Mouse (Mus musculus): ENCODE data around the gene D6Ertd527e. TPM values are rescaled to one million over a fixed set of nuclear protein-coding genes. Genes with fewer than 3 reads are reported as not detected.

Gene D6Ertd527e
- polyA plus RNA-seq, 1 experiment from 2014 or later: 0.52 TPM

DNA sequence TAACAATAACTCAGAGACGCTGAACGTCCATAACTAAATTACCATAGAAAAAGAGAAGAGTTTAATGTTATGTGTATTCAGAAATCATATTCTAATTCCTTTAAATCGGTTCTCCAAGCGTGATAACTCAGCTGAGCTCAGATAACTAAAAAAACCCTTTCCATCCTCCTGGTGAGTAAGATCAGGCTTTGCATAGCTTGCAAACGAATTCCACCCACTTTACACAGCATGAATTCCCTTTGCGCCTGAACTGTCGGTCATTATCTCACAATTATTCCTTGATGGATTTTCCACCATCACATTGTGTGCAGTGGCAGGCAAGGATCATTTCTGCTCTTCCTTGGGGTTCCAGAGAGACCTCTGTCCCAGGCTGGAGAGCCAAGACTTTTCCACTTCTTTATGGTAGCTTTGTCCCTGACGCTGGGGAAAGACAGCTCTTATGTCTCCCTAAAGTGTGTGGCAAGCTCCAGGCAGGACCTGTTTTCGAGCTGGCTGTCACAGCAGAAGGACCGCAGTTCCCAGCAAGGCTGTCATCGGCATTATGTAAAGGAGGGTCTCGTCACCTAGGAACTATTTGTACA, 29.5 kb downstream of the D6Ertd527e start:
- no peaks in the 10 kb centered on the region for H3K27me3 ChIP-seq
- no peak overlapping the region for H3K4me2 ChIP-seq (replicated peaks)
- H3K27ac ChIP-seq: no peak overlapping the region
- no peak overlapping the region for H3K9ac ChIP-seq
- H3K4me3 ChIP-seq: no peak overlapping the region
- ATAC-seq (ENCODE audit: low FRiP score): no peak
- no peaks in the 10 kb centered on the region for H3K9me3 ChIP-seq (replicated peaks)
- H3K4me1 ChIP-seq: no peaks in the 10 kb centered on the region
- WGBS: 68% methylated on average over 12 of the region's 12 CpGs
- no peaks in the 10 kb centered on the region for H3K36me3 ChIP-seq

GRCm38 (mm10) chr6:87138479-87138878, 33.9 kb downstream of the D6Ertd527e start:
- Histone ChIP-seq H3K36me3 (no peaks in the 10 kb centered on the region), H3K27me3 (no peaks in the 10 kb centered on the region), H3K27ac (no peak overlapping the region), H3K9ac (no peak overlapping the region), H3K4me2 (replicated peaks) (no peak overlapping the region), H3K4me1 (no peaks in the 10 kb centered on the region), H3K4me3 (no peak overlapping the region), H3K9me3 (replicated peaks) (no peaks in the 10 kb centered on the region)
- 87% methylated on average over 5 of the region's 5 CpGs for WGBS
- ATAC-seq (ENCODE audit: low FRiP score): no peak

DNA sequence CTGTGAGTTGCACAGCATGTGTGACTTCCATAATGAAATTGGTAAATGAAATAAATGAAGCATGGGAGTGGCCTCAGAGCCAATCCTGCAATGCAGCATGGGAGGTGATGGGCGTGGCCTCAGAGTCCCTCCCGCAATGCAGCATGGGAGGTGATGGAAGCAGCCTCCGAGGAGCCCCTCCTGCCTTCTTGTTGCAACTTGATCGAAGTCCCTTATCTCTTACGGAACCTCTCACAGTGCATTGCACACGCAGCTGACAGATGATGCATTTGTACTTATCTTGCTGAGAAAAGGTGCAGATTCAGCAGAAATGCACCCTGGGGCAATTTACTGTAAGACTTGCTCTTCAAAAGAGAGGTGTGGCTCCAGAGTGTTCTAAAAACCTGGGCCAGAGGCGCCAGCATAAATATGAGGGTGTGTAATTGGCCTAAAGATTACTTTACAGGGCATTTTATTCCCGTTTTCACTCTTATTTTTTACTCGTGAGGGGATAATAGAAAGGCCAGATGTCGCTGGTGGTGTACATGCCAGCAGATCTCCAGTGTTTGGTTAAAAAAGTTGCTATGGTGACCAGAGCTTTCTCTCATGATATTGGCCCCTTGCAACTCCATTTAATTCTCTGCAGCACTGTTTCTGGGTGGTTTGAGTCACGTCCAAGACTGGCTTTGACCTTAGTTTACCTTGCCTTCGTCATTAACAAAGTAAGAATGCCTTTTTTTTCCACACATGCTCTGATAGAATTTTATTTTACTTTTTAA, 35.4 kb downstream of the D6Ertd527e start:
- Histone ChIP-seq H3K27me3 (no peaks in the 10 kb centered on the region), H3K4me1 (no peaks in the 10 kb centered on the region), H3K4me3 (no peak overlapping the region), H3K9ac (no peak overlapping the region), H3K4me2 (replicated peaks) (no peak overlapping the region), H3K27ac (no peak overlapping the region), H3K9me3 (replicated peaks) (no peaks in the 10 kb centered on the region), H3K36me3 (no peaks in the 10 kb centered on the region)
- 74% methylated on average over 12 of the region's 12 CpGs for WGBS
- ATAC-seq (ENCODE audit: low FRiP score): no peak

GRCm38 (mm10) chr6:87142239-87142638, 37.7 kb downstream of the D6Ertd527e start:
- 83% methylated on average over 5 of the region's 5 CpGs for WGBS
- ATAC-seq (ENCODE audit: low FRiP score): no peak
- Histone ChIP-seq H3K4me3 (no peak overlapping the region), H3K9me3 (replicated peaks) (no peaks in the 10 kb centered on the region), H3K27me3 (no peaks in the 10 kb centered on the region), H3K27ac (no peak overlapping the region), H3K9ac (no peak overlapping the region), H3K36me3 (no peaks in the 10 kb centered on the region), H3K4me2 (replicated peaks) (no peak overlapping the region), H3K4me1 (no peaks in the 10 kb centered on the region)

- Histone ChIP-seq H3K27me3 (no peaks in the 10 kb centered on the region), H3K9me3 (replicated peaks) (no peaks in the 10 kb centered on the region), H3K4me2 (replicated peaks) (no peak overlapping the region), H3K9ac (no peak overlapping the region), H3K4me1 (no peaks in the 10 kb centered on the region), H3K4me3 (no peak overlapping the region), H3K27ac (no peak overlapping the region), H3K36me3 (no peaks in the 10 kb centered on the region)
- ATAC-seq (ENCODE audit: low FRiP score): no peak
- 69% methylated on average over 13 of the region's 13 CpGs for WGBS
Measured at GRCm38 (mm10) chr6:87143594-87143993, 39.0 kb downstream of the D6Ertd527e start.

- no peaks in the 10 kb centered on the region for H3K9me3 ChIP-seq (replicated peaks)
- 82% methylated on average over 3 of the region's 3 CpGs for WGBS
Measured at GRCm38 (mm10) chr6:87147921-87148320, 43.4 kb downstream of the D6Ertd527e start.

GRCm38 (mm10) chr6:87150471-87150870, 45.9 kb downstream of the D6Ertd527e start:
- 82% methylated on average over 7 of the region's 7 CpGs for WGBS
- H3K36me3 ChIP-seq: no peaks in the 10 kb centered on the region
- H3K27ac ChIP-seq: no peak overlapping the region
- no peak for ATAC-seq (ENCODE audit: low FRiP score)
- no peak overlapping the region for H3K4me2 ChIP-seq (replicated peaks)
- H3K4me3 ChIP-seq: no peak overlapping the region
- H3K27me3 ChIP-seq: no peaks in the 10 kb centered on the region
- no peaks in the 10 kb centered on the region for H3K9me3 ChIP-seq (replicated peaks)
- H3K9ac ChIP-seq: no peak overlapping the region
- peaks cover 4% of the 10 kb centered on the region; the same call in 1 of the 2 replicates for H3K4me1 ChIP-seq

More at GRCm38 (mm10) chr6:87147921-87148320, 43.4 kb downstream of the D6Ertd527e start:
- Histone ChIP-seq H3K27me3 (no peaks in the 10 kb centered on the region), H3K4me3 (no peak overlapping the region), H3K27ac (no peak overlapping the region), H3K4me1 (peaks cover 4% of the 10 kb centered on the region; the same call in 1 of the 2 replicates), H3K9ac (no peak overlapping the region), H3K36me3 (no peaks in the 10 kb centered on the region), H3K4me2 (replicated peaks) (no peak overlapping the region)
- no peak for ATAC-seq (ENCODE audit: low FRiP score)

DNA sequence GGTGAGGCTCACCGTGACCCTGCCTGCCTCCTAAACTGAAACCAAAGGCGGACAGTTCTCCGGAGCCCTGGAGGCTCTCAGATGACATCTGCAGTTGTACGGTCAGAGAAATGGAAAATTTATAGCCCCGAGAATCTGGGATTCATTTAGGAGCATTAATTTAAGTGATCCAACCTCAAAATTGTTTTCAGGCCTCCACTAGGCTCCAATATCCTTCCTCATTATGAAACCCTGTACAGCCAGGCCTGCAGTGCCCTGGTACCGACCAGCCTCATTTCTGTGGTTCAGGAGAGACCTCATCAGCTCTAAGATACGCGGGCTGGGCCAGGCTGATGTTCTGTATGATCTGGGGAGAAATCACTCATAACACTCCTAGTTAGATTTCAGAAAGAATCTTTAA, 46.9 kb downstream of the D6Ertd527e start:
- H3K9me3 ChIP-seq (replicated peaks): no peaks in the 10 kb centered on the region
- no peak overlapping the region for H3K9ac ChIP-seq
- no peak overlapping the region for H3K4me2 ChIP-seq (replicated peaks)
- no peaks in the 10 kb centered on the region for H3K36me3 ChIP-seq
- WGBS: 78% methylated on average over 8 of the region's 8 CpGs
- no peaks in the 10 kb centered on the region for H3K27me3 ChIP-seq
- peaks cover 4% of the 10 kb centered on the region; the same call in 1 of the 2 replicates for H3K4me1 ChIP-seq
- no peak overlapping the region for H3K4me3 ChIP-seq
- H3K27ac ChIP-seq: no peak overlapping the region
- no peak for ATAC-seq (ENCODE audit: low FRiP score)

DNA sequence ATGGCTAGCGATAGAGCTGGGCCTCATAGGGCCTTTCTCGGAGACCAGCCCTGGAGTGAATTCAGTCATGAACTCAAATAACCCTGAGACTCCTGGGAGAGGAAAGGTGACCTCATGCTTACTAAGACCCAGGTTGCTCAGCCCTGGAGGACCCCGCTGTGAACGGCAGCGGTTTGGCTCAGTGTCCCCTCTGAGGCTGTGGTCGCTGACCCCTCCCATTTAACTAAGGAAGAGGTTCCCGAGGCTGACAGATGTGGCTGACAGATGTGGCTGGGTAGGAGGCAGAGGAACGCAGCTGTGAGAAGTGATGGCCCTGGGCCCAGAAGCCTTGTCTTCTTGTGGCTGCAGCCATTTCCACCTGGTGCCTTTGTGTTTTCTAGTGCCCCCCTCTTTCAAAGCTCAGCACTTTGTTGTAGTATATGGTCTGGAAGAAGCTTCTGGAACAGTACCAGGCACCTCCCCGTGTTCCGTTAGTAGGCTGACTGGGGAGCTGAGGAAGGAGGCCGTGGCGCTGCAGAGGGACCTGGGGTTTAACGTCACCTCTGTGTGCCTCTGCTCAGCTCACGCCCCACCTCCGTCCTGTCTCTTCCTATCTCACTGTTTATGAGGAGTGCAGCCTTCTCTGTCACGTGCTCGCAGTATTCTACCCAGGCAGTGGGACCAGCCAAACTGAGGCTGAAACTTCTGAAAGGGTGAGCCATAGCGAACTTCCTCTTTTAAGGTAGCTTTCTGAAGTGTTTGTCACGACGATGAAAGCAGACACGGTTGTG, 48.1 kb downstream of the D6Ertd527e start:
- Histone ChIP-seq H3K4me2 (replicated peaks) (no peak overlapping the region), H3K36me3 (no peaks in the 10 kb centered on the region), H3K27ac (no peak overlapping the region), H3K9ac (no peak overlapping the region), H3K4me1 (peaks cover 4% of the 10 kb centered on the region; the same call in 1 of the 2 replicates), H3K27me3 (no peaks in the 10 kb centered on the region), H3K4me3 (no peak overlapping the region), H3K9me3 (replicated peaks) (no peaks in the 10 kb centered on the region)
- ATAC-seq (ENCODE audit: low FRiP score): no peak
- WGBS: 72% methylated on average over 21 of the region's 21 CpGs

DNA sequence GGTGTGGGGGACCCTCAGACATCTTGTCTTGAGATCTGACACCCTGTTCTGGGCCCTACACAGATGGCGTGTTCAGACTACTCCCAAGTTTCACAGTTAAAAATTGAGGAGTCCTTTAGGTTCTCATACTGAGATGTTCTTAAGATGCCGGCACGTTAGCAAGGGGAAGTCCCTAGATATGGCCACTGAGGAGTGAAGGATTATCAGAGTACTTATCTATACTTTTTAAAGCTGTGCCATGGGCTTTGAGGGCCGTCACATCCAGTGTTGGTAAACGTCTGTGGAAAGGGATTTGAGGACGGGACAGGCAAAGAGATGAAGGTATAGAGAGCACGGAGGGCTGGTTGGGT, 48.7 kb downstream of the D6Ertd527e start:
- H3K9ac ChIP-seq: no peak overlapping the region
- H3K36me3 ChIP-seq: no peaks in the 10 kb centered on the region
- no peak for ATAC-seq (ENCODE audit: low FRiP score)
- 87% methylated on average over 7 of the region's 7 CpGs for WGBS
- no peak overlapping the region for H3K4me2 ChIP-seq (replicated peaks)
- H3K27me3 ChIP-seq: no peaks in the 10 kb centered on the region
- no peak overlapping the region for H3K27ac ChIP-seq
- H3K4me3 ChIP-seq: no peak overlapping the region
- peaks cover 4% of the 10 kb centered on the region; the same call in 1 of the 2 replicates for H3K4me1 ChIP-seq
- H3K9me3 ChIP-seq (replicated peaks): no peaks in the 10 kb centered on the region

DNA sequence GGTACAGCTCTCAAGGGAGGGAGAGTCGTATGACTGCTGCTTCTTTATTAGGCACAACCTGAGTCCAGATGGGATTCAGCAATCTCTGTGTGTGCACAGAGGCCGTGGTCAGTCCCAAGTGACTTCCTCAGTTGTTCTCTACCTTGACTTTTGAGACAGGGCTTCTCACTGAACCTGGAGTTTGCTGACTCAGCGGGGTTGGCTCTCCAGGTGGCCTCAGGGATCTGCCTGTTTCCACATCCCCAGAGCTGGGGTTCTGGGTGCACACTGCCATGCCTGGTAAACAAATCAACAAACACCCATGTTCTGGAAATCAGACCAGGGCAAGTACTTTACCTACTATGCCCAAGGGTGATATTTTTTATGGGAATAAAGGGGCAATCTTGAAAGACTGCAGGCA, 49.3 kb downstream of the D6Ertd527e start:
- Histone ChIP-seq H3K27me3 (no peaks in the 10 kb centered on the region), H3K9me3 (replicated peaks) (no peaks in the 10 kb centered on the region), H3K27ac (no peak overlapping the region), H3K4me1 (peaks cover 4% of the 10 kb centered on the region; the same call in 1 of the 2 replicates), H3K36me3 (no peaks in the 10 kb centered on the region), H3K4me3 (no peak overlapping the region), H3K9ac (no peak overlapping the region), H3K4me2 (replicated peaks) (no peak overlapping the region)
- WGBS: 79% methylated on average over 3 of the region's 3 CpGs
- no peak for ATAC-seq (ENCODE audit: low FRiP score)

- no peak overlapping the region for H3K4me3 ChIP-seq
- H3K9me3 ChIP-seq (replicated peaks): no peaks in the 10 kb centered on the region
- no peak overlapping the region for H3K27ac ChIP-seq
- no peak overlapping the region for H3K4me2 ChIP-seq (replicated peaks)
- H3K27me3 ChIP-seq: no peaks in the 10 kb centered on the region
- no peak for ATAC-seq (ENCODE audit: low FRiP score)
- WGBS: 82% methylated on average over 7 of the region's 7 CpGs
- no peak overlapping the region for H3K9ac ChIP-seq
- no peaks in the 10 kb centered on the region for H3K36me3 ChIP-seq
- H3K4me1 ChIP-seq: no peaks in the 10 kb centered on the region
Measured at GRCm38 (mm10) chr6:87158062-87158623, 53.6 kb downstream of the D6Ertd527e start.
